Mouse (Mus musculus): Measurements from ENCODE around the gene Isyna1.

DNA sequence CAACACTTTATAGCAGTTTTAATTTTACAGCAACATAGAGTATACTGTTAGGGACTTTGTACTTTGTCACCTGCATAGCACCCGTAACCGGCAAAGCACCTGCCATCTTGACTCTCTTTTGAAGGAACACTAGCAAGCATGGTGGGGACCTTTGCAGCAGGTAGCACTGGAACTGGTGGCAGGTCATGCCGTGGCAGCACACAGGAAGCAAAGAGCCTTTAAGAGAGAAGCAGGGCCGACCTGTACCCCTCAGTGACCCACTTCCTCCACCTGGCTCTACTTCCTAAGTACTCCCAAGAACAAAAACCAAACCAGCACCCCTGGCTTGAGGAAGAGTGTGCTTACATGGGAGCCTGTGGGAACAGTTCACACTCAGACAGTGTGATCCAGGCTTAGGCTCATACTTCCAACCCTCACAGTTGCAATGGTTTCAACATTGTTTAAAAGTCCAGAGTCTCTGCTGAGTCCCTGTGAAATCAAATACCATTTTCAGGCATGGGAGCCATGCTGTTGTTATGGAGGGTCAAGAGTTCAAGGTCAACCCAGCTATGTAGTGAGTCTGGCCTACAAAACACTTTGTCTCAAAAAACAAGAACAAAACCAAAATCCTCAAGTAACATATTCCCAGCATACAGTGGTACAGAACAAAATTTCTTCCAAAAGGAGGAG, 39.0 kb upstream of the Isyna1 start:
- no peak for TF ChIP-seq CTCF (IDR thresholded peaks at IDR 0.05; ENCODE audit: low read depth, low read length)
- no peak for TF ChIP-seq EP300 (IDR thresholded peaks at IDR 0.05; ENCODE audit: insufficient read depth, low read depth, low read length)
